Mouse (Mus musculus): ENCODE results near the gene Slc29a1. TPM values are rescaled to one million over a fixed set of nuclear protein-coding genes. Genes with fewer than 3 reads are reported as not detected.

Slc29a1 gene
- polyA plus RNA-seq, 1 experiment, result 143 TPM

- Histone ChIP-seq H3K27me3 (ENCODE audit: control insufficient read depth, insufficient read depth, low read length) (no peaks in the 10 kb centered on the region), H3K4me3 (ENCODE audit: control insufficient read depth, low read depth, low read length) (no peak overlapping the region), H3K27ac (ENCODE audit: control insufficient read depth, insufficient read depth, low read depth, low read length) (no peak overlapping the region), H3K36me3 (ENCODE audit: control insufficient read depth, insufficient read depth, low read length) (no peaks in the 10 kb centered on the region), H3K4me1 (ENCODE audit: control insufficient read depth, insufficient read depth, low read length) (peaks cover 20% of the 10 kb centered on the region)
- TF ChIP-seq CTCF (IDR thresholded peaks at IDR 0.05; ENCODE audit: control insufficient read depth, insufficient read depth, insufficient replicate concordance, low read depth, low read length) (peak; percentile 57; the same call in 1 of the 2 replicates), POLR2A (IDR thresholded peaks at IDR 0.05; ENCODE audit: control insufficient read depth, low read depth, low read length) (no peak)
These were observed 13.0 kb downstream of the Slc29a1 start for GRCm38 (mm10) chr17:45586449-45586837.

- Histone ChIP-seq H3K4me3 (ENCODE audit: control insufficient read depth, low read depth, low read length) (no peak overlapping the region), H3K4me1 (ENCODE audit: control insufficient read depth, insufficient read depth, low read length) (peaks cover 20% of the 10 kb centered on the region), H3K36me3 (ENCODE audit: control insufficient read depth, insufficient read depth, low read length) (no peaks in the 10 kb centered on the region), H3K27ac (ENCODE audit: control insufficient read depth, insufficient read depth, low read depth, low read length) (peak overlapping the region; percentile 69; the same call in 1 of the 2 replicates), H3K27me3 (ENCODE audit: control insufficient read depth, insufficient read depth, low read length) (no peaks in the 10 kb centered on the region)
- TF ChIP-seq CTCF (IDR thresholded peaks at IDR 0.05; ENCODE audit: control insufficient read depth, insufficient read depth, insufficient replicate concordance, low read depth, low read length), result no peak
- 0 out of 2 replicates have a peak, but pooled peaks have one; percentile 9 for TF ChIP-seq POLR2A (IDR thresholded peaks at IDR 0.05; ENCODE audit: control insufficient read depth, low read depth, low read length)
These were observed 13.5 kb downstream of the Slc29a1 start for GRCm38 (mm10) chr17:45585725-45586448.

- peaks cover 16% of the 10 kb centered on the region for H3K4me1 ChIP-seq (ENCODE audit: control insufficient read depth, insufficient read depth, low read length)
- H3K27ac ChIP-seq (ENCODE audit: control insufficient read depth, insufficient read depth, low read depth, low read length), result peak overlapping the region; percentile 83
- H3K36me3 ChIP-seq (ENCODE audit: control insufficient read depth, insufficient read depth, low read length), result no peaks in the 10 kb centered on the region
- H3K27me3 ChIP-seq (ENCODE audit: control insufficient read depth, insufficient read depth, low read length), result no peaks in the 10 kb centered on the region
- TF ChIP-seq POLR2A (IDR thresholded peaks at IDR 0.05; ENCODE audit: control insufficient read depth, low read depth, low read length) (no peak), CTCF (IDR thresholded peaks at IDR 0.05; ENCODE audit: control insufficient read depth, insufficient read depth, insufficient replicate concordance, low read depth, low read length) (peak; percentile 89)
- no peak overlapping the region for H3K4me3 ChIP-seq (ENCODE audit: control insufficient read depth, low read depth, low read length)
These were observed 14.3 kb downstream of the Slc29a1 start for GRCm38 (mm10) chr17:45584939-45585678.

GRCm38 (mm10) chr17:45584096-45584896, 15.1 kb downstream of the Slc29a1 start:
- Histone ChIP-seq H3K4me3 (ENCODE audit: control insufficient read depth, low read depth, low read length) (no peak overlapping the region), H3K27me3 (ENCODE audit: control insufficient read depth, insufficient read depth, low read length) (no peaks in the 10 kb centered on the region), H3K27ac (ENCODE audit: control insufficient read depth, insufficient read depth, low read depth, low read length) (peak overlapping the region; percentile 83), H3K4me1 (ENCODE audit: control insufficient read depth, insufficient read depth, low read length) (peaks cover 15% of the 10 kb centered on the region), H3K36me3 (ENCODE audit: control insufficient read depth, insufficient read depth, low read length) (no peaks in the 10 kb centered on the region)
- TF ChIP-seq POLR2A (IDR thresholded peaks at IDR 0.05; ENCODE audit: control insufficient read depth, low read depth, low read length) (peak; percentile 35; the same call in 1 of the 2 replicates), CTCF (IDR thresholded peaks at IDR 0.05; ENCODE audit: control insufficient read depth, insufficient read depth, insufficient replicate concordance, low read depth, low read length) (no peak)

GRCm38 (mm10) chr17:45582715-45583355, 16.6 kb downstream of the Slc29a1 start:
- no peak overlapping the region for H3K27ac ChIP-seq (ENCODE audit: control insufficient read depth, insufficient read depth, low read depth, low read length)
- H3K36me3 ChIP-seq (ENCODE audit: control insufficient read depth, insufficient read depth, low read length), result no peaks in the 10 kb centered on the region
- TF ChIP-seq POLR2A (IDR thresholded peaks at IDR 0.05; ENCODE audit: control insufficient read depth, low read depth, low read length) (no peak), CTCF (IDR thresholded peaks at IDR 0.05; ENCODE audit: control insufficient read depth, insufficient read depth, insufficient replicate concordance, low read depth, low read length) (no peak)
- H3K4me1 ChIP-seq (ENCODE audit: control insufficient read depth, insufficient read depth, low read length), result peaks cover 13% of the 10 kb centered on the region
- H3K4me3 ChIP-seq (ENCODE audit: control insufficient read depth, low read depth, low read length), result no peak overlapping the region
- no peaks in the 10 kb centered on the region for H3K27me3 ChIP-seq (ENCODE audit: control insufficient read depth, insufficient read depth, low read length)

- no peaks in the 10 kb centered on the region for H3K27me3 ChIP-seq (ENCODE audit: control insufficient read depth, insufficient read depth, low read length)
- no peak overlapping the region for H3K4me3 ChIP-seq (ENCODE audit: control insufficient read depth, low read depth, low read length)
- no peaks in the 10 kb centered on the region for H3K36me3 ChIP-seq (ENCODE audit: control insufficient read depth, insufficient read depth, low read length)
- H3K4me1 ChIP-seq (ENCODE audit: control insufficient read depth, insufficient read depth, low read length), result peaks cover 13% of the 10 kb centered on the region
- no peak overlapping the region for H3K27ac ChIP-seq (ENCODE audit: control insufficient read depth, insufficient read depth, low read depth, low read length)
- TF ChIP-seq POLR2A (IDR thresholded peaks at IDR 0.05; ENCODE audit: control insufficient read depth, low read depth, low read length), result no peak
- TF ChIP-seq CTCF (IDR thresholded peaks at IDR 0.05; ENCODE audit: control insufficient read depth, insufficient read depth, insufficient replicate concordance, low read depth, low read length), result no peak
These were observed 17.2 kb downstream of the Slc29a1 start for GRCm38 (mm10) chr17:45582188-45582587.

Data from testis, adult 2 months (tissue).